Mouse (Mus musculus): Measurements from ENCODE around the gene Sh3pxd2a.

Sh3pxd2a gene

DNA sequence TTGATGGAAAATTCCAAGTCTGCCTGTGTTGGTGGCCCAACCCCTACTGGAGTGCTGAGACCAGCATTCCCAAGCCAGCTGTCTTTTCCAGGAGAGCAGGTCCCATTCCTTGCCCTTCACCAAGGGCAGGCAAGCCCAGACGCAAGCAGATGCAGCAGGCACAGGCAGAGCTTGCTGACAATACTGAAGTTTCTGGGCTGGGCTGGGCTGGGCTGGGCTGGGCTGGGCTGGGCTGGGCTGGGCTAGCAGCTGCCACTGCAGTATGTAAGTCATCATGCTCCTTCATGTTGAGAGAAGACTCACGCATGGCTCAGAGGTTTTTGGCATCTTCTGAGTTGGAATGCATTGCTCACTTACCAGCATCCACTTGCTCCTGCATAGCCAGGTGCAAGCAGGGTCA, 27.7 kb upstream of the Sh3pxd2a start:
- no peak for DNase-seq (ENCODE audit: low spot score in 2 of 2)

DNA sequence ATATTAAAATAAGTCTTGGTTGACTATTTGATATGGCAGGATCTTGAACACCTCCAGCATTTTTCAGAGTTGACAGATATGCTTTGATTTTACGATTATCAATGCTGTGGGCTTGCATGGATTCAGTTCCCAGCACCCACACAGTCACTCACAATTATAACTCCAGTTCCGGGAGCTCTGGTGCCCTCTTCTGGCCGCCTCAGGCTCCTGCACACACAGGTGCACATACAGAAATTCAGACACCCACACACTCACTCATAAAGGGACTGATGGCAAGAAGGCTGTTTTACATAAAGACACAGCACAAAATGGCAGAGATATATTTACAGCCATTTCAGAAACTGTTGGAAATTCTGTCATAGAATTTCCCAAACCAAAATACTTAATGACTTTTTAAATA, 25.0 kb upstream of the Sh3pxd2a start:
- DNase-seq (ENCODE audit: low spot score in 2 of 2): no peak

DNA sequence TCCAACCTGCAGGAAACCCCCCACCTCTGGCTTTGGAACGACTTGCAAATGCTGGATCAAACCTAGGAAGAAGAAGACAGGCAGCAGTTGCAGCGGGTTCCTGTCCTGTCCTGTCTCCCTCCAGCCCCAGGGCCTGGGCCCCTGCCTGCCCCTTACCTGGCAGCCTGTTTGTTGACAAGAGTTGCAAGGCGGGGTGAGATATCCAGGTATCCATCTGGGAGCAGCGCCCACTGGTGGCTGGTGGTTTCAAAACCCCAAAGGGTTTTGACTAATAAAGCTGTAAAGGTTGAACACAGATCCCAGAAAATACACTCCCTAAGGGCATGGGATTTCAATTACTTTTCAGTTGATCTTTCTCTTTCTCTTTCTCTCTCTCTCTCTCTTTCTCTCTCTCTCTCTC, 24.0 kb upstream of the Sh3pxd2a start:
- no peak for DNase-seq (ENCODE audit: low spot score in 2 of 2)

- no peak for DNase-seq (ENCODE audit: low spot score in 2 of 2)
Observed at GRCm38 (mm10) chr19:47487572-47487971, 23.4 kb upstream of the Sh3pxd2a start.

- no peak for DNase-seq (ENCODE audit: low spot score in 2 of 2)
Observed at GRCm38 (mm10) chr19:47485997-47486566, 21.9 kb upstream of the Sh3pxd2a start.

DNA sequence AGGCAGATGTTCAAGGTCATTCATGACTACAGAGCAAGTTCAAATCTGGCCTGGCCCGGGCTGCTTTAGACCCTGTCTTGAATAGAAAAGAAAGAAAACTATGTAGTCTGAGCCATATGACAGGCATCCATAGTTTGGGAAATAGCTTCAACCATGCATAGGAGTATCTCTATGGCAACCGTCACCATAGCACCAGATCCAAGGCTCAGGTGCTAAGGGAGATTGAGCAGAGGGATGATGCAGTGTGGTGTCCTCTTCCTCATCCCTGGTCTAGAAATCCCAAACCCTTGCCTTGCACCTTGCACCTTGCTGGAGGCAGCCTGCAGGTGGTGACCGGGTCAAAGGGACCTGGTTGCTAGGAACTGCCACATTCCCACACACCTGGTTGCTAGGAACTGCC, 19.9 kb upstream of the Sh3pxd2a start:
- peak; percentile 49 to 66 for DNase-seq (ENCODE audit: low spot score in 2 of 2)

DNA sequence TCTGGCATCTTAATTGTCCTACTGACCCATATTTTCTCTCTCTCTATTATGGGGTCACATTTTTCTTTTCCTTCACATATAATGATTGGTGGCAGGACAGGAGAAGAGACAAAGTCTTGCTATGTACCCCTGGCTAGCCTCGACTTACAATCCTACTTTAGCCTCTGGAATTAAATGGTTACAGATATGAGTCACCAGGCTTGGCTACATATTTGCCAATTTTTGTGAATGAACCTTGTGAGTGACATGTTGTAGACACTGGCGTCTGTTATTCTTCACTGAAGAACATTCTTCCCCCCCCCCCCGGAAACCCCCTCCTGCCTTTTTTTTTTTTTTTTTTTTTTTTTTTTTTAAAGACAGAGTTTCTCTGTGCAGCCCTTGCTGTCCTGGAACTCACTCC, 19.1 kb upstream of the Sh3pxd2a start:
- no peak for DNase-seq (ENCODE audit: low spot score in 2 of 2)

- DNase-seq (ENCODE audit: low spot score in 2 of 2): no peak
Observed at GRCm38 (mm10) chr19:47473453-47473852, 9.3 kb upstream of the Sh3pxd2a start.

GRCm38 (mm10) chr19:47472881-47473400, 8.7 kb upstream of the Sh3pxd2a start:
- DNase-seq (ENCODE audit: low spot score in 2 of 2): no peak

DNA sequence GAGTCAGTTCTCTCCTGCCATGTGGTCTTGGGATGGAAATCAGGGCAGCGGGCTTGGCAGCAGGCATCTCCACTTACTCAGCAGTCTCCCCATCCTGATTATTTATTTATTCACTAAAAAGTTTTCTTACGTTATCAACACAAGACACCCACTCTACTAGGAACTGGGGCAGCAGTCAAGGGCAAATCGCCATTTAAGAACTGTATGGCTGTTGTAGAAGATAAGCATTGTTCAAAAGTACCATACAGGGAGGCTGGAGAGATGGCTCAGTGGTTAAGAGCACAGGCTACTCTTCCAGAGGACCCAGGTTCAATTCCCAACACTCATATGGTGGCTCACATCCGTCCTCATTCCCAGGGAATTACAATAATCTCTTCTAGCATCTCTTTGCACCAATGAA, 7.6 kb upstream of the Sh3pxd2a start:
- no peak for DNase-seq (ENCODE audit: low spot score in 2 of 2)

GRCm38 (mm10) chr19:47468750-47469149, 4.5 kb upstream of the Sh3pxd2a start:
- DNase-seq (ENCODE audit: low spot score in 2 of 2): no peak

DNA sequence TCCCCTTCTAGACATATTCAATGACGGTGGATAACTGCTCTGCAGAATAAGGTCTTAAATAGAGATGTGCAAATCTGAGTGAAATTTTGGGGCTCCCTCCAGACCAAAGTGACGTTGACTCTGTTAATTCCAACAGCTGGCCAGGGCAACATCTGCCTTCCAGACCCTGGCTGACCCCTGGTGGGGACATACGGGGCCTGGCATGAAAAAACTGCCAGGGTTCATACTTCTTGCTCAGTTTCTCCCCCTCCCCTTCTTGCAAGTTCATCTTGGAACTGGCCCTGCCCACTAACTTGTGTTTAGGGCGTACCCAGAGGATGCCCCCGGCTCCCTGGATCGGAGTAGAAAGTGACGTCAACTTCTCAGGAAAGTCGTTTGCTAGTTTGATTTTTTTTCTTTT, 2.6 kb upstream of the Sh3pxd2a start:
- no peak for DNase-seq (ENCODE audit: low spot score in 2 of 2)

GRCm38 (mm10) chr19:47465467-47465866, 1.3 kb upstream of the Sh3pxd2a start:
- DNase-seq (ENCODE audit: low spot score in 2 of 2): no peak

DNA sequence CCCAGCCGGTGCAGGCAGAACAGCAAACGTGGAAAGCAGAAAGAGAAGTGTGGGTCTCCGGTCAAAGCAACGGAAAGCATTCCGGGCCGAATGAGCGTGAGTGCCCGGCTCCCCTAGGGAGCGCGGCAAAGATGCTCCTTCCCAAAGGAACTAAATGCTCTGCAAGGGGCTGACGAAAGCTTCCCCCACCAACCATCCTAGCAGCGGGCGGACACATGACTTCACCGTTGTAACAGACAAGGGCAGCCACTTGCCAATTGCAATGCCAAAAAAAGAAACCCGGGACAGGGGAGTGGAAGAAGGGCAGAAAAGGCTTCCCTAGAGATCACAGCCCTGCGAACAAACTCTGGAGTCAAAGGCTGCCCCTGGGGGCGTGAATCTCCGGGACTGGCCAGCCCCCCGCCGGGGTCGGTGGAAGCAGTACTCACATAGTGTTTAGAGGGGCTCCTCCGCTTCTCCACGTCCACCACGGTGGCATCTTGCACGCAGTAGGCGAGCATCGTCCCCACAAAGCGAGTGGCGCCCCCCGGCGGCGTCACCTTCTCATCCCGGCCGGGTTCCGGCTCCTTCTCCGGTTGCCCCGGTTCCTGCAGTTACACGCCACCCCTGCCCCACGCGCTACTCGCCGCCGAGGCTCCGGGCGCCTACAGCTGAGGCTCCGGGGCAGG, 431 bp downstream of the Sh3pxd2a start:
- no peak for DNase-seq (ENCODE audit: low spot score in 2 of 2)

DNA sequence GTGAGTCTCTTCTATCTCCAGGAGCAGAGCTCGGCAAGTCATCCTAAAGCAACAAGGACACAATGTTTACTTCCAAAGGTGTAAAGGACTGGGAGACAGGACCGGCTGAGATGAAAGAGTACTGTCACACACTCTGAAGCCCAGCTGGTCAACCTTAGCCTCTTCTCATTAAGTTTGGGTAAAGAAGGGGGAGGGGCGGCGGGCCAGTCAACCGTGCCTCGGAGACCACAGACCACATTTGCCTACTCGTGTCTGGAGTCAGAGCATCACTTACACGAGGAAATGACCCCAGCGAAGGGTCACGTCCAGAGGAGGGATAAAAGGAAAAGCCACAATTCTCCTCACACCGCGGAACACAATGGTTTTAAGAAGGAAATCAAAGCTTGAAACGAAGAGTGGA, 995 bp downstream of the Sh3pxd2a start:
- no peak for DNase-seq (ENCODE audit: low spot score in 2 of 2)

- no peak for DNase-seq (ENCODE audit: low spot score in 2 of 2)
Observed at GRCm38 (mm10) chr19:47462725-47463124, 1.5 kb downstream of the Sh3pxd2a start.

- DNase-seq (ENCODE audit: low spot score in 2 of 2): no peak
Observed at GRCm38 (mm10) chr19:47461838-47462237, 2.4 kb downstream of the Sh3pxd2a start.

GRCm38 (mm10) chr19:47461386-47461785, 2.8 kb downstream of the Sh3pxd2a start:
- DNase-seq (ENCODE audit: low spot score in 2 of 2): no peak

- no peak for DNase-seq (ENCODE audit: low spot score in 2 of 2)
Observed at GRCm38 (mm10) chr19:47460120-47460960, 3.9 kb downstream of the Sh3pxd2a start.

DNA sequence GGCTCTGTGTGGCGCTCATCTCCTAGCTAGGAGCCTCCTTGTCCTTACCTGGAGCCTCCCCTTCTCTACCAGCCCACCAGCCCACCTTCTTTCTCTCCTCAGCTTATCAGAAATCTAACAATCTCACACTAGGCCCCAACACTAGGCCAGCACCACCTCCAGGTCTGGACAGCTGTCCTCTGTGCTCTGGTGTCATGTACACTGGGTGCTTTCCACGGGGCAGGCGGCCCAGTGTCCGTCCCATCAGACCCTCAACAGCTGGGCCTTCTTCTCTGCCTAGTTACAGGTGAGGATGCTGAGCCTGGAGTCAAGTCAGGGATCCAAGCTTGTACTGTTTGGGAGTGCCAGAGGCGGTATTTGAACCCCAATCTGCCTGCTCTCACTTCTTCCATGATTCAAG, 5.0 kb downstream of the Sh3pxd2a start:
- no peak for DNase-seq (ENCODE audit: low spot score in 2 of 2)

DNA sequence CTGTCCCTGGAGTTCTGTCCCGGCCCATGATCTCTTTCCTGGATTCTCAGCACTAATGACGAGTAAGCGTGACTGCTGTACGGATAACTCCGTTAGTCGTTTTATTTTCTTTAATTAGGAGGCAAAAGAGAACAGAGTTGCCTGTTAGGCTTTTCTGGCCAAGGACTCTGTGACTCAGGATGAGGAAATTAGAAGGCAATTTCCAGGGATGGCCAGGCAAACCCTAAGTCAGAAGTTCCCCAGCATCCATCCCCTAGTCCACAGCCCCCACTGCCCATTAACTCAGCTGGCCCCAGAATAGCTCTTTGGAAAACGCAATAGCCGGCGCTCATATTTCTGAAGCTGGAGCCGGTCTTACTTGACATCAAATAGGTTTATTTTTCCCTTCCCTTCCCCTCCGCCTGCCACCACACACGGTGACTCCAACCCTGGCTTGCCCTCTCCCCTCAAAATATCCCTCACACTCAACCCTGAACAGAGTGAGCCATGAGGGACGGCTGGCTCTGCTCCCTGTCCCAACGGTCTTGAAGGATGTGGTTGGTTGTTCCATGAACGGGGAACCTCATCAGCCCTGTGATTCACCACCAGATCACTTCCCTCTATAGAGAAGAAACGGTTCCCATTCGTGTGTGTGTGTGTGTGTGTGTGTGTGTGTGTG, 5.6 kb downstream of the Sh3pxd2a start:
- DNase-seq (ENCODE audit: low spot score in 2 of 2): no peak
